Mouse (Mus musculus): ENCODE data around the gene Vmn1r155. TPM values are rescaled to one million over a fixed set of nuclear protein-coding genes. Genes with fewer than 3 reads are reported as not detected.
"Not testable (repeated sequence)": the region's sequence is repeated elsewhere in the genome, so short reads cannot be mapped to it uniquely, and the experiment has no call there.

Vmn1r155 gene
- total RNA-seq (2014; fragmentation: Nextera tagmentation) (not detected in 2 replicates), total RNA-seq (2017) (not detected in 2 replicates), polyA plus RNA-seq (2012) (not detected in 2 replicates)

- not testable (repeated sequence) for ATAC-seq (ENCODE audit: extremely low read depth, insufficient number of reproducible peaks, low FRiP score, poor library complexity, severe bottlenecking); H3K4me3 ChIP-seq (ENCODE audit: low read depth, low read length); DNase-seq (ENCODE audit: low spot score); H3K9me3 ChIP-seq (replicated peaks); H3K4me1 ChIP-seq (ENCODE audit: insufficient read depth, low read depth, low read length); H3K27me3 ChIP-seq (ENCODE audit: insufficient read depth, low read length); H3K36me3 ChIP-seq (replicated peaks)
Observed at GRCm38 (mm10) chr7:22657718-22658117, at the start of gene Vmn1r155. Gene Vmn1r155 (plus strand): TSS chr7:22658018.

- DNase-seq (ENCODE audit: low spot score); ATAC-seq (ENCODE audit: extremely low read depth, insufficient number of reproducible peaks, low FRiP score, poor library complexity, severe bottlenecking); H3K4me1 ChIP-seq (ENCODE audit: insufficient read depth, low read depth, low read length); H3K4me3 ChIP-seq (ENCODE audit: low read depth, low read length); H3K9me3 ChIP-seq (replicated peaks); H3K27me3 ChIP-seq (ENCODE audit: insufficient read depth, low read length); H3K36me3 ChIP-seq (replicated peaks): not testable (repeated sequence)
Observed at GRCm38 (mm10) chr7:22692217-22692616, 34.4 kb downstream of the Vmn1r155 start, which contains the start of gene Gm8693. Gene Gm8693 (minus strand): TSS chr7:22692317.

Other genes starting within 250 kb of the Vmn1r155 start
- not detected in 2 replicates for gene Vmn1r148, start 244.4 kb upstream of the Vmn1r155 start, total RNA-seq (2014; fragmentation: Nextera tagmentation)
- not detected in 2 replicates for gene Vmn1r148, start 244.4 kb upstream of the Vmn1r155 start, total RNA-seq (2017)
- gene Vmn1r148, start 244.4 kb upstream of the Vmn1r155 start, polyA plus RNA-seq (2012) = not detected in 2 replicates
- gene Vmn1r149, start 219.8 kb upstream of the Vmn1r155 start, total RNA-seq (2014; fragmentation: Nextera tagmentation) = not detected in 2 replicates
- not detected in 2 replicates for gene Vmn1r149, start 219.8 kb upstream of the Vmn1r155 start, total RNA-seq (2017)
- gene Vmn1r149, start 219.8 kb upstream of the Vmn1r155 start, polyA plus RNA-seq (2012) = not detected in 2 replicates
- not detected in 2 replicates for gene Gm10665, start 193.9 kb upstream of the Vmn1r155 start, total RNA-seq (2014; fragmentation: Nextera tagmentation)
- gene Gm10665, start 193.9 kb upstream of the Vmn1r155 start, total RNA-seq (2017) = not detected in 2 replicates
- not detected in 2 replicates for gene Gm10665, start 193.9 kb upstream of the Vmn1r155 start, polyA plus RNA-seq (2012)
- gene Vmn1r151, start 158.3 kb upstream of the Vmn1r155 start, total RNA-seq (2014; fragmentation: Nextera tagmentation) = not detected in 2 replicates
- not detected in 2 replicates for gene Vmn1r151, start 158.3 kb upstream of the Vmn1r155 start, total RNA-seq (2017)
- gene Vmn1r151, start 158.3 kb upstream of the Vmn1r155 start, polyA plus RNA-seq (2012) = not detected in 2 replicates
- gene Vmn1r152, start 135.1 kb upstream of the Vmn1r155 start, total RNA-seq (2014; fragmentation: Nextera tagmentation) = not detected in 2 replicates
- gene Vmn1r152, start 135.1 kb upstream of the Vmn1r155 start, total RNA-seq (2017) = 0.16 TPM in 1 of 2 replicates, not detected in the other
- not detected in 2 replicates for gene Vmn1r152, start 135.1 kb upstream of the Vmn1r155 start, polyA plus RNA-seq (2012)
- gene Gm8677, start 123.1 kb upstream of the Vmn1r155 start, total RNA-seq (2014; fragmentation: Nextera tagmentation) = not detected in 2 replicates
- not detected in 2 replicates for gene Gm8677, start 123.1 kb upstream of the Vmn1r155 start, total RNA-seq (2017)
- not detected in 2 replicates for gene Gm8677, start 123.1 kb upstream of the Vmn1r155 start, polyA plus RNA-seq (2012)
- not detected in 2 replicates for gene Gm4201, start 92.7 kb upstream of the Vmn1r155 start, total RNA-seq (2014; fragmentation: Nextera tagmentation)
- not detected in 2 replicates for gene Gm4201, start 92.7 kb upstream of the Vmn1r155 start, total RNA-seq (2017)
- gene Gm4201, start 92.7 kb upstream of the Vmn1r155 start, polyA plus RNA-seq (2012) = not detected in 2 replicates
- gene Gm4565, start 69.9 kb upstream of the Vmn1r155 start, total RNA-seq (2014; fragmentation: Nextera tagmentation) = not detected in 2 replicates
- not detected in 2 replicates for gene Gm4565, start 69.9 kb upstream of the Vmn1r155 start, total RNA-seq (2017)
- not detected in 2 replicates for gene Gm4565, start 69.9 kb upstream of the Vmn1r155 start, polyA plus RNA-seq (2012)
- gene Gm8693, start 34.3 kb downstream of the Vmn1r155 start, total RNA-seq (2014; fragmentation: Nextera tagmentation) = not detected in 2 replicates
- not detected in 2 replicates for gene Gm8693, start 34.3 kb downstream of the Vmn1r155 start, total RNA-seq (2017)
- gene Gm8693, start 34.3 kb downstream of the Vmn1r155 start, polyA plus RNA-seq (2012) = not detected in 2 replicates
- gene Gm4567, start 61.7 kb downstream of the Vmn1r155 start, total RNA-seq (2014; fragmentation: Nextera tagmentation) = not detected in 2 replicates
- gene Gm4567, start 61.7 kb downstream of the Vmn1r155 start, total RNA-seq (2017) = not detected in 2 replicates
- gene Gm4567, start 61.7 kb downstream of the Vmn1r155 start, polyA plus RNA-seq (2012) = not detected in 2 replicates
- not detected in 2 replicates for gene Vmn1r157, start 103.7 kb downstream of the Vmn1r155 start, total RNA-seq (2014; fragmentation: Nextera tagmentation)
- not detected in 2 replicates for gene Vmn1r157, start 103.7 kb downstream of the Vmn1r155 start, total RNA-seq (2017)
- not detected in 2 replicates for gene Vmn1r157, start 103.7 kb downstream of the Vmn1r155 start, polyA plus RNA-seq (2012)
- gene Vmn1r158, start 132.8 kb downstream of the Vmn1r155 start, total RNA-seq (2014; fragmentation: Nextera tagmentation) = not detected in 2 replicates
- not detected in 2 replicates for gene Vmn1r158, start 132.8 kb downstream of the Vmn1r155 start, total RNA-seq (2017)
- not detected in 2 replicates for gene Vmn1r158, start 132.8 kb downstream of the Vmn1r155 start, polyA plus RNA-seq (2012)
- gene Vmn1r159, start 185.6 kb downstream of the Vmn1r155 start, total RNA-seq (2014; fragmentation: Nextera tagmentation) = not detected in 2 replicates
- not detected in 2 replicates for gene Vmn1r159, start 185.6 kb downstream of the Vmn1r155 start, total RNA-seq (2017)
- gene Vmn1r159, start 185.6 kb downstream of the Vmn1r155 start, polyA plus RNA-seq (2012) = not detected in 2 replicates
- gene Vmn1r160, start 213.2 kb downstream of the Vmn1r155 start, total RNA-seq (2014; fragmentation: Nextera tagmentation) = not detected in 2 replicates
- gene Vmn1r160, start 213.2 kb downstream of the Vmn1r155 start, total RNA-seq (2017) = not detected in 2 replicates
- not detected in 2 replicates for gene Vmn1r160, start 213.2 kb downstream of the Vmn1r155 start, polyA plus RNA-seq (2012)